Mouse (Mus musculus): Measurements from ENCODE around the gene Dpyd.

GRCm38 (mm10) chr3:119275241-119275640 lies 713.3 kb downstream of the Dpyd start:
- TF ChIP-seq CTCF (IDR thresholded peaks at IDR 0.05; ENCODE audit: low read depth, low read length) = no peak
- TF ChIP-seq EP300 (IDR thresholded peaks at IDR 0.05; ENCODE audit: insufficient read depth, low read depth, low read length) = no peak
